Mouse (Mus musculus): ENCODE data around the gene 2610528J11Rik. TPM values are rescaled to one million over a fixed set of nuclear protein-coding genes. Genes with fewer than 3 reads are reported as not detected.
"Not testable (repeated sequence)": the region's sequence is repeated elsewhere in the genome, so short reads cannot be mapped to it uniquely, and the experiment has no call there.

The 2610528J11Rik gene
- polyA plus RNA-seq, 1 experiment from 2014 or later = not detected

DNA sequence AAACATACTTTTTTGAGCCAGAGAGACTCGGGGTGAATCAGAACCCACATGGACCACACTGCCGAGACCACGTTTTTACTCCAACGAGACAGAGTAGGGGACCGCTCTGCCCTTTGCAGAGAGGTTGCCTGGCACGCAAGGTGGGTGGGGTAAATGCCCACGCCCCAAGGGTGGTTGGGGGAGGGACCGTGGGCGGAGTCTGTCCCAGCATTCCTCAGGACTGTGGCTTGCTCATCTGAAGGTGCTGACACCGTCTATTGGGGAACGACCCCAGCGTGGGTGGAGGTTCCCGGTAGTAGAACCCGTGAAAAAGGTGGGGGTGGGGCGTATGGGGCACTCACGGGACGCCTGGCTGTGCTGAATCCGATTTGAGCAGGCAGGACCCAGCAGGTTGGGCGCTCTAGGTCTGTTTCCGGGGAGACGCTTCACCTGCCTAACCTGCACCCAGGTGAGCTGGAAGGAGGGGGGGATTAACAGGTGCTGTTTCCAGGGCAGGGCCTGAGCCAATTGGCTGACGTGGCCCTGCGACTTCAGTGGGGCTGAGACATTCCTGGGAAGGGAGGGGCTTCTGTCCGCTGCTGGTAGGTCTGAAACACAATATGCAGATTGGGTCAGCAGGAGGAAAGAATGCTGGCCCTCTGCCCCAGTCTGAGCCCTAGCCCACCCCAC, 16.9 kb downstream of the 2610528J11Rik start, which contains the start of gene Tmem125:
Tmem125 (minus strand) TSS at position 453 of the 669 bp plus-strand sequence.
- Histone ChIP-seq H3K27ac (no peak within 1 kb of the TSS), H3K9ac (peak within 1 kb of the TSS; percentile 51; the same call in 1 of the 2 replicates), H3K27me3 (peaks cover 15% of the 10 kb centered on the region), H3K4me2 (peak within 1 kb of the TSS; percentile 57), H3K9me3 (peaks cover 3% of the 10 kb centered on the region), H3K4me3 (peak within 1 kb of the TSS; percentile 29), H3K4me1 (replicated peaks) (peaks cover 14% of the 10 kb centered on the region), H3K36me3 (no peaks in the 10 kb centered on the region)
- WGBS = 2% methylated on average over 24 of the region's 24 CpGs
- peak; percentile 68 for ATAC-seq (ENCODE audit: low FRiP score)

DNA sequence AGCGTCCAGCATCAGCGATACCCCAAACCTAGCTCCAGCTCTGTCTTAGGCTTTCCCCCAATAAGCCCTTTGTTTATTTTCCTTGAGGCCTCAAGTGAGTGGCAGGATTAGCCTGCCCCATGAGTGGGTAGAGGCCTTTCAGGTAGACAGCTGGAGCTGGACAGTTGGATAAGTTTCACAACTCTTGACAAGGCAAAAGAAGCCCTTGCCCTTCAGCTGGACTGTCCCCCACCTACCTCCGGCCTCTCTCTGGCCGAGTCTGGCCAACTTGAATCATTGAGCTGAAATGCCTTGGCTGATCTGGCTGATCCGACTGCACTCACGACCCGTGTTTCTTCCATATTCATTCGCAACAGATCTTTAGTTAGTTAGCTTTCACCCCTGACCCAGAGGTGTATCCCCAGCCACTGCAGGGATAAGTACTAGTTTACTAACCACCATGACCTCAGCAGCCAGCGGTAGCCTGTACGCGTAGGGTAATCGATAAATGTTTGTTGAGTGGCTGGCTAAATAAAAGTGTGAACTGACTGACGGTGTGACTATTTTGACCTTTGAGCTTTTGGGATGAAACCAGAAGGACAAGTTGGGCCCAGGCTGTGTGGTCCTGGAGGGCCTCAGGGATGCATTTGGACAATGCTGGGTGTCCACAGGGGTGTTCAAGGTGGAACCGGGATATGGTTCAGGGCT, 17.8 kb downstream of the 2610528J11Rik start:
- ATAC-seq (ENCODE audit: low FRiP score) = no peak

DNA sequence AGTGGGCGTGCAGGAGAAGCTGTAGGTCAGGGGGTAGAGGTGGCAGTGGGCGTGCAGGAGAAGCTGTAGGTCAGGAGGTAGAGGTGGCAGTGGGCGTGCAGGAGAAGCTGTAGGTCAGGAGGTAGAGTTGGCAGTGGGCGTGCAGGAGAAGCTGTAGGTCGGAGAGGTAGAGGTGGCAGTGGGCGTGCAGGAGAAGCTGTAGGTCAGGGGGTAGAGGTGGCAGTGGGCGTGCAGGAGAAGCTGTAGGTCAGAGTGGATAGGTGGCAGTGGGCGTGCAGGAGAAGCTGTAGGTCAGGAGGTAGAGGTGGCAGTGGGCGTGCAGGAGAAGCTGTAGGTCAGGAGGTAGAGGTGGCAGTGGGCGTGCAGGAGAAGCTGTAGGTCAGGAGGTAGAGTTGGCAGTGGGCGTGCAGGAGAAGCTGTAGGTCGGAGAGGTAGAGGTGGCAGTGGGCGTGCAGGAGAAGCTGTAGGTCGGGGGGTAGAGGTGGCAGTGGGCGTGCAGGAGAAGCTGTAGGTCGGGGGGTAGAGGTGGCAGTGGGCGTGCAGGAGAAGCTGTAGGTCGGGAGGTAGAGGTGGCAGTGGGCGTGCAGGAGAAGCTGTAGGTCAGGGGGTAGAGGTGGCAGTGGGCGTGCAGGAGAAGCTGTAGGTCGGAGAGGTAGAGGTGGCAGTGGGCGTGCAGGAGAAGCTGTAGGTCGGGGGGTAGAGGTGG, 20.8 kb downstream of the 2610528J11Rik start:
- ATAC-seq (ENCODE audit: low FRiP score) = not testable (repeated sequence)

More for the DNA sequence above, 17.8 kb downstream of the 2610528J11Rik start:
- H3K4me2 ChIP-seq = peak overlapping the region; percentile 57; the same call in 1 of the 2 replicates
- H3K27ac ChIP-seq = no peak overlapping the region
- H3K4me1 ChIP-seq (replicated peaks) = peaks cover 14% of the 10 kb centered on the region
- no peak overlapping the region for H3K4me3 ChIP-seq
- no peak overlapping the region for H3K9ac ChIP-seq
- H3K36me3 ChIP-seq = no peaks in the 10 kb centered on the region
- H3K9me3 ChIP-seq = peaks cover 3% of the 10 kb centered on the region
- H3K27me3 ChIP-seq = peaks cover 15% of the 10 kb centered on the region
- WGBS = 81% methylated on average over 14 of the region's 14 CpGs

DNA sequence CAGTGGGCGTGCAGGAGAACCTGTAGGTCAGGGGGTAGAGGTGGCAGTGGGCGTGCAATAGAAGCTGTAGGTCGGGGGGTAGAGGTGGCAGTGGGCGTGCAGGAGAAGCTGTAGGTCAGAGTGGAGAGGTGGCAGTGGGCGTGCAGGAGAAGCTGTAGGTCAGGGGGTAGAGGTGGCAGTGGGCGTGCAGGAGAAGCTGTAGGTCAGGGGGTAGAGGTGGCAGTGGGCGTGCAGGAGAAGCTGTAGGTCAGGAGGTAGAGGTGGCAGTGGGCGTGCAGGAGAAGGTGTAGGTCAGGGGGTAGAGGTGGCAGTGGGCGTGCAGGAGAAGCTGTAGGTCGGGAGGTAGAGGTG, 21.3 kb downstream of the 2610528J11Rik start:
- peaks cover 10% of the 10 kb centered on the region for H3K4me1 ChIP-seq (replicated peaks)
- 91% methylated on average over 10 of the region's 10 CpGs for WGBS
- not testable (repeated sequence) for ATAC-seq (ENCODE audit: low FRiP score)

More for the DNA sequence above, 20.8 kb downstream of the 2610528J11Rik start:
- H3K9ac ChIP-seq, H3K4me3 ChIP-seq, H3K27ac ChIP-seq, H3K27me3 ChIP-seq, H3K9me3 ChIP-seq, H3K36me3 ChIP-seq, H3K4me2 ChIP-seq: not testable (repeated sequence)
- WGBS = 90% methylated on average over 23 of the region's 23 CpGs
- H3K4me1 ChIP-seq (replicated peaks) = peaks cover 14% of the 10 kb centered on the region

DNA sequence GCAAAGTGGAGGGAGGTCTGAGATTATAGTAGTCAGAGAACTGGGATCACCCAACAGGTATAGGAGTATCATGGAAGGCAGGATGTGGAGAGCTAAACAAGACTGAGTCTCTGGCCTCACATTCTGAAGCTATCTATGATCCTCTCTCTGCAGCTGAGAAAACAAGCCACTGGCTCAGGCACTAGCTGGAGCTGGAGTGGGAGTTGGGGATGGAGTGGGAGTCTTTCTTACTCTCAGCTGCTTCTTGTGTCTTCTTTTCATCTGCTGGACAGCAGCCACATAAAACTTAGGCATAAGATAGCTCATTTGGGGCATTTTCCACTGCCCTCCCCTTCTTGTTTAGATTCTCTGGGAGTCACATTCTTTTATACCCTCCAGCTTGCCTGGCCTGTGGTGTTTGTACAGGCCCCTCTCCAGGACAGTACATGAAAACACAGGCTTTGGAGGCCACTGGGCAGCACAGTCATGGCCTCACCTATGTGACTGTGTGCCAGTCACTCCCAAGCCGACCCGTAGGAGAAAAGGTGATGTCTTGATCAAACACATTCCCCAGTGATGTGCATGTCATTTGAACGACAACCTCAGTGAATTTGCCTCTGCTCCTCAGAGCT, 26.3 kb downstream of the 2610528J11Rik start:
- Histone ChIP-seq H3K9me3 (no peaks in the 10 kb centered on the region; the same call in 1 of the 2 replicates), H3K4me3 (no peak overlapping the region), H3K4me2 (no peak overlapping the region), H3K9ac (no peak overlapping the region), H3K27me3 (no peaks in the 10 kb centered on the region), H3K27ac (no peak overlapping the region), H3K36me3 (no peaks in the 10 kb centered on the region), H3K4me1 (replicated peaks) (no peaks in the 10 kb centered on the region)
- ATAC-seq (ENCODE audit: low FRiP score) = no peak
- 81% methylated on average over 3 of the region's 3 CpGs for WGBS

More for the DNA sequence above, 21.3 kb downstream of the 2610528J11Rik start:
- not testable (repeated sequence) for H3K4me2 ChIP-seq, H3K27me3 ChIP-seq, H3K4me3 ChIP-seq, H3K9ac ChIP-seq, H3K9me3 ChIP-seq, H3K27ac ChIP-seq, H3K36me3 ChIP-seq

DNA sequence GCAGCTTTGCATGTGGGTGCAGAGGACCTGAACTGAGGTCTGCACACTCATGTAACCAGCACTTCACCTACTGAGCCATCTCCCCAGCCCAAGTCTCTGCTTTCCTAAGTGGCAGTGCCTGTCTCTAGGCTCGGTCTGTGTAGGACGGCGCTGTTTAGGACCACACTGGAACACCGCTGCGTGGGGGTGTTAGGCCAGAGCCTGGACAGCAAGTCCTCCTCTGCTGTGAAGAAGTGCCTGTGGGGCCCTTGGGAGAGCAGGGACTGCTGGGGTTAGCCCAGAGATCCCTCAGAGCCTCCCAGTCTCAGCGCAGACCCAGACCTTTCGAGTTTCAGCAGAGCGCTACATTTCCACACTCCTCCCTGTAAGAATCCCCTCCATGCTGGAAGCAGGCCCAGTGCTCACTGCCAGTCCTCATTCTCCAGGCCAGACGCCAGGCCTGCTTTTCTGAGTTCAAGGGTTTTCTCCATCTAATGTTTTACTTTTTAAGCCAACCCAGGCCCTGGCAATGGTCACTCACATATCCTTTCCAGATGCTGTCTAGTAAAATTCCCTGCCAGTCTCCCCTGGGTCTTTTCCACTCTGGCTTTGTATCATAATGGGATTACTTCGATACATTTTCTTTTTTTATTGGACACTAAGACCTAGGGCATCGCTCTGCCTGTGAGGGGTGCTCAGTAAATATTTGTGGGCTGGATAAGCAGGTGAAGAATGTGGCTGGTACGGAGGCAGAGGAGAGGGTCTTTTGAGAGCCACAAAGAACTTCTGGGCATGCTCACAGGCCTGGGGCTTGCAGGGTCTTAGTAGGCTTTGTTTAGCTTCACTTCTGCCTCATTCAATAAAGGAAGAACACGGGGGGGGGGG, 37.5 kb downstream of the 2610528J11Rik start:
- Histone ChIP-seq H3K27me3 (no peaks in the 10 kb centered on the region), H3K36me3 (no peaks in the 10 kb centered on the region), H3K9me3 (0 out of 2 replicates have a peak, but pooled peaks cover 4% of the 10 kb centered on the region), H3K4me3 (no peak overlapping the region), H3K4me1 (replicated peaks) (no peaks in the 10 kb centered on the region), H3K27ac (no peak overlapping the region), H3K9ac (no peak overlapping the region), H3K4me2 (no peak overlapping the region)
- ATAC-seq (ENCODE audit: low FRiP score) = no peak
- WGBS = 79% methylated on average over 13 of the region's 13 CpGs

DNA sequence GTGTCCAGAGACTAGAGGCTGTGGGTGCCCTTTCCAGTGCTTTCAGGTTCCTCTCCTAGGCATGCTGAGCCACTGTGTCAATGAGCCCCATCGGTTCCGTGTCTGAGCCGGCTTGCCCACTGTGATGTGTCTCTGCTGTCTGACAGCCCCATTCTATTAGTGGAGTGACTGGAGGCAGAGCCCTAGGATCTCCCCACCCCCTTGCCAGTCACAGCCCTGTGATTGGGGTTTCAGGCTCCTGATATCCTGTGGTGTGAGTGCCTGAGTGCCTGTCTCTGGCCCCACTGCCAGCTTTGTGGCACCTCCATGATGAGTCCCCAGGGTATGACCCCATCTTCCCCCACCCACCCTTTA, 38.1 kb downstream of the 2610528J11Rik start:
- Histone ChIP-seq H3K27me3 (no peaks in the 10 kb centered on the region), H3K4me3 (no peak overlapping the region), H3K36me3 (no peaks in the 10 kb centered on the region), H3K9me3 (0 out of 2 replicates have a peak, but pooled peaks cover 4% of the 10 kb centered on the region), H3K9ac (no peak overlapping the region), H3K4me2 (no peak overlapping the region), H3K4me1 (replicated peaks) (no peaks in the 10 kb centered on the region), H3K27ac (no peak overlapping the region)
- 56% methylated on average over 3 of the region's 3 CpGs for WGBS
- ATAC-seq (ENCODE audit: low FRiP score) = no peak

DNA sequence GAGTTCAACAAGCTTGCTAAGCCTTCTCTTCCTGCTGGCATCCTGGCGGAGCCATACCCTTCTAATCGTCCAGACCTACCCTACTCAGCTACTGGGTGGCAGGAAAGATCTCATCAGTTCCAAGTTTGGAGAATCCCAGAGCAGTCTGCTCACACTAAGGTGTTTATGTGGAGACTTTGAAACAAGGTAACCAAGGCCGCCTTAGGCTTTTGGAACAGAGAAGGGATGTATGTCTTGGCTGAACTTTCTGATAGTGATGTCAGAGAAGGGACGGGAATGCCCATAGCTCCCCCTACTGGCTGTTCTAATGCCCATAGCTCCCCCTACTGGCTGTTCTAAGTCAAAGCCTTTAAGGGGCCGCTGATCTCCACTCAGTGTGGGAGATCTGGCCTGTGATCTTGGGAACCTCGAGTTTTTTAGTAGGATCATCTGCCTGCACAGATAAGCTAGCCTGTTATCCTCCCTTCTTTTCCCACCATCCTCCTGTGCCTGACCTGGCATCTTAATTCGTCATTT, 39.4 kb downstream of the 2610528J11Rik start:
- Histone ChIP-seq H3K27me3 (no peaks in the 10 kb centered on the region), H3K4me1 (replicated peaks) (no peaks in the 10 kb centered on the region), H3K36me3 (no peaks in the 10 kb centered on the region), H3K9ac (no peak overlapping the region), H3K4me2 (no peak overlapping the region), H3K4me3 (no peak overlapping the region), H3K9me3 (0 out of 2 replicates have a peak, but pooled peaks cover 4% of the 10 kb centered on the region), H3K27ac (no peak overlapping the region)
- ATAC-seq (ENCODE audit: low FRiP score) = no peak
- 37% methylated on average over 7 of the region's 7 CpGs for WGBS

DNA sequence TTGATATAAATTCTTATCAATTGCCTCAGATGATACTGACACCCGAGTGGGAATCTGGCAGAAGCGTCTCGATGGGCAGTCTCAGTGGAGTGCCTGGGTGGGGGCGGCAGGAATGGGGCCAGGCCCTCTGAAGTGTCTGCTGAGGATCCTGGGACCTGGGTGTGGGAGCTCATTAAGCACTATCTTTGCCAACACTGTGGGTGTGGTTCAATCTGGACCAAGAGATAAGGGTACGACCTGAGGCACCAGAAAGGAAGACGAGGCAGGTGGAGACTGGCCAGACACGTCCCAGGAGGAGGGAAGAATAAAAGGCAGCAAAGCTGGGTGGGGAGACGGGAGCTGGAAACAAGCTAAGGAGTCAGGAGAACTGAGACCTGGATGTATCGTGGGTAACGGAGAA, 41.9 kb downstream of the 2610528J11Rik start:
- no peaks in the 10 kb centered on the region for H3K9me3 ChIP-seq
- ATAC-seq (ENCODE audit: low FRiP score) = no peak
- WGBS = 82% methylated on average over 10 of the region's 10 CpGs
- H3K9ac ChIP-seq = no peak overlapping the region
- no peak overlapping the region for H3K4me3 ChIP-seq
- H3K4me2 ChIP-seq = no peak overlapping the region
- 0 out of 2 replicates have a peak, but pooled peaks cover 3% of the 10 kb centered on the region for H3K27me3 ChIP-seq
- H3K36me3 ChIP-seq = no peaks in the 10 kb centered on the region
- no peak overlapping the region for H3K27ac ChIP-seq
- H3K4me1 ChIP-seq (replicated peaks) = no peaks in the 10 kb centered on the region

DNA sequence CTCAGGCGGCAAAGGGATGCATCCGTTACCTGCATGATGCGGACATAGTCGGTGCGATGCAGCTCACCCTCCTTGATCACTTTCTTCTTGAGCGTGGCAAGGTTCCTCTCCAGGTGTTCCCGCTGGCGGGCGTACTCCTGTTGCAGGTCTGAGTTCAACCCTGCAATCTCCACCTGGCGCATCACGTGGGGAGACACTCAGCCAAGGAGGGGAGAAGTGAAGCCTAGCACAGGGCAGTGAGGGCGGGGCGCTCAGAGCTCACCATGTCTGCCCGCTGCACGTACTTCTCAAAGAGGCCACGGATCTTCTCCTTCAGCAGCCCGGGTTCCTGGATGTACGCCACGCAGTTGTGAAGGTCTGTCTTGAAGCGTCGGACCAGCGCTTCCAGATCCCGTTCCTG, 42.5 kb downstream of the 2610528J11Rik start:
- no peak overlapping the region for H3K9ac ChIP-seq
- H3K9me3 ChIP-seq = no peaks in the 10 kb centered on the region
- H3K4me1 ChIP-seq (replicated peaks) = no peaks in the 10 kb centered on the region
- H3K36me3 ChIP-seq = no peaks in the 10 kb centered on the region
- no peak for ATAC-seq (ENCODE audit: low FRiP score)
- no peak overlapping the region for H3K4me2 ChIP-seq
- 0 out of 2 replicates have a peak, but pooled peaks cover 3% of the 10 kb centered on the region for H3K27me3 ChIP-seq
- H3K4me3 ChIP-seq = no peak overlapping the region
- H3K27ac ChIP-seq = no peak overlapping the region
- WGBS = 78% methylated on average over 23 of the region's 23 CpGs

DNA sequence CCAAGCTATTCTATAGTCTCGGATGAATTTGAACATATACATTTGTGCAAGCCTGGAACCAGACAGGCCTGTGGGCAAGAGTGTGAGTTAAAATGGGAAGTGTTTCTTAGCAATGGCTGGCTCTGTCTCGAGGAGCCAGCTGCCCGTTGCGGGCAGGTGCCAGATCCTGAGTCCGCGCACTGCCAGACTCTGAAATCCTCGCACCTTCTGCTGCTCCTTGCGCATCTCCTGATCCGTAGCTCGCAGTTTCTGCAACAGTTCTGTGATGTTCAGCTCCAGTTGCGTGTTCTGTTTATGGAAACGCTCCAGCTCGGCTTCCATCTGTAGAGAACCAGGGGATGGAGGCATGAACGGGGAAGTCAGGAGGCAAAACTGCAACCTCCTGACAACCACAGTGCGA, 44.6 kb downstream of the 2610528J11Rik start:
- H3K9ac ChIP-seq = no peak overlapping the region
- H3K9me3 ChIP-seq = no peaks in the 10 kb centered on the region
- WGBS = 81% methylated on average over 15 of the region's 15 CpGs
- ATAC-seq (ENCODE audit: low FRiP score) = no peak
- H3K27ac ChIP-seq = no peak overlapping the region
- H3K4me2 ChIP-seq = no peak overlapping the region
- H3K27me3 ChIP-seq = 0 out of 2 replicates have a peak, but pooled peaks cover 3% of the 10 kb centered on the region
- H3K4me1 ChIP-seq (replicated peaks) = no peaks in the 10 kb centered on the region
- no peaks in the 10 kb centered on the region for H3K36me3 ChIP-seq
- no peak overlapping the region for H3K4me3 ChIP-seq
